Mouse (Mus musculus): ENCODE measurements around the gene Aggf1. TPM values are rescaled to one million over a fixed set of nuclear protein-coding genes. Genes with fewer than 3 reads are reported as not detected.
"Not testable (repeated sequence)": the region's sequence is repeated elsewhere in the genome, so short reads cannot be mapped to it uniquely, and the experiment has no call there.

Aggf1 gene
- total and polyA plus RNA-seq, 2 experiments from 2014 or later: 25.5 to 28.7 TPM

DNA sequence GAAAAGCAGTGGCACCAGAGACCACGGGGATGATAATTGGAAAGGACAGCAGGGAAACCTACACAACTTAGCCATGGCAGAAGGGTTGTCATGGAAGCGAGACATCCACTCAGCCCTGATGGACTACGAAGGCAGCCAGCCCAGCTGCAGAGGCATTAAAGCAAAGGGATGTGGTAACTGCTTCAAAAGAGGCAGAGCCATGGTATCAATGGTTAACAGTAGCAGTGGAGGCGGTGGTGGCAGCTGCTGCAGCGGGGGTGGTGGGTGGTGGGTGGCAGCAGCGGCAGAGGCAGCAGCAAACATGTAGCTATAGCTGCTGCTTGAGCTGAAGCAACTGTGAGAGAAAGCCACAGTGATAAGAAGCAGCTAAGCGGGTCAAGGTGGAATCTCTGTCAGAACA, 18.1 kb upstream of the Aggf1 start:
- H3K9ac ChIP-seq (replicated peaks; ENCODE audit: low read length, poor library complexity, severe bottlenecking): no peak overlapping the region
- H3K4me2 ChIP-seq (ENCODE audit: low read depth, low read length, poor library complexity, severe bottlenecking): no peak overlapping the region
- H3K4me3 ChIP-seq (ENCODE audit: low read depth, low read length): no peak overlapping the region
- H3K27ac ChIP-seq (ENCODE audit: low read depth, low read length): no peak overlapping the region
- H3K9me3 ChIP-seq (ENCODE audit: low read length): no peaks in the 10 kb centered on the region; the same call in 1 of the 2 replicates
- H3K27me3 ChIP-seq (ENCODE audit: insufficient read depth, low read length): no peaks in the 10 kb centered on the region
- H3K36me3 ChIP-seq (ENCODE audit: insufficient read depth, low read length): no peaks in the 10 kb centered on the region
- no peak for DNase-seq (ENCODE audit: low spot score)
- no peak for ATAC-seq (ENCODE audit: low FRiP score)
- no peaks in the 10 kb centered on the region for H3K4me1 ChIP-seq (ENCODE audit: insufficient read depth, low read length)
- WGBS: 85% methylated on average over 7 of the region's 7 CpGs
- no peak for TF ChIP-seq CTCF (IDR thresholded peaks at IDR 0.05)

DNA sequence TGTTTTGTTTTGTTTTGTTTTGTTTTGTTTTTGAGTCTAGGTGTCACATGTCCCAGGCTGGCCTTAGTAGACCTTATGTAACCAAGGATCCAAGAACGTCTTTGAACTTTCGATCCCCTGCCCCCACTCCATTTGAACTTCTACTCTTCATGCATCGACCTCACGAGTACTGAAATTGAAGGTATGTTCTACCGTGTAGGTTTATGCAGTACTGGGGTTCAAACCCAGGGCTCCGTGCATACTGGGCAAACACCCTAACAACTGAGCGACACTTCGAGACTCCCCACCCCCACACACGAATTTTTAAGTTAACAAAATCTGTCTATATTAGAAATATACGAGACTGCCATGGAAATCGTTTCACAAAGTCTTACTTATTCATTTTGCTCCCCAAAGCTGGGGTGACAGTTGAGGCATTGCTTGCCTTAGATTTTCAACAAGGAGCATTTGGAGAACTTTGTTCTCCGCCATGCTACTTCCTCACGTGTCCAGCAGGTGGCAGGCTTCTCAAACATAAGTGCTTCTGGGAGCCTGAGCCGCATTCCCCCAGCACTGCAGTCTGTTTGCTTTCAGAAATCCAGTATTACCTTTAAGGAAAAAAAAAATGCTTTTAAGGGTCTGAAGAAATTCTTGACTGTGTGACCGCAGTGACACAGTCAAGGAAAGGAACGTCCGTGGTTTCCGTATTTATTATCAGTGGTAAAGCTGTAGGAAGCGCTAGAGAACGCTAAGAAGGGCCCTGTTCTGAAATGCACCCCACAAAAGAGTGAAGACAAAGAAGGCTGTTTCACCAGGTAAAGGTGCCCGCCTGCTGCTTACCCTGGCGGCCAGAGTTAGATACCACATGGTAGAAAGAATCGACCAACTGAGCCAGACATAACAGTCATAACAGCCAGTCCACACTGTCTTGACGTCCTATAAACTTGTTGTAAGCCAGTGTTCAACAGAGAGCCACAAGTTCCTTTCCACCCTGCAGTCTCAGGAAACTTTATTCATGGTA, 15.0 kb upstream of the Aggf1 start:
- no peak overlapping the region for H3K27ac ChIP-seq (ENCODE audit: low read depth, low read length)
- WGBS: 35% methylated on average over 24 of the region's 24 CpGs
- no peaks in the 10 kb centered on the region for H3K36me3 ChIP-seq (ENCODE audit: insufficient read depth, low read length)
- H3K27me3 ChIP-seq (ENCODE audit: insufficient read depth, low read length): no peaks in the 10 kb centered on the region
- peak; percentile 87 for TF ChIP-seq CTCF (IDR thresholded peaks at IDR 0.05)
- DNase-seq (ENCODE audit: low spot score): peak; percentile 90
- H3K9ac ChIP-seq (replicated peaks; ENCODE audit: low read length, poor library complexity, severe bottlenecking): no peak overlapping the region
- no peak overlapping the region; the same call in 1 of the 2 replicates for H3K4me2 ChIP-seq (ENCODE audit: low read depth, low read length, poor library complexity, severe bottlenecking)
- no peaks in the 10 kb centered on the region for H3K4me1 ChIP-seq (ENCODE audit: insufficient read depth, low read length)
- ATAC-seq (ENCODE audit: low FRiP score): peak; percentile 68; the same call in 1 of the 2 replicates
- no peaks in the 10 kb centered on the region for H3K9me3 ChIP-seq (ENCODE audit: low read length)
- H3K4me3 ChIP-seq (ENCODE audit: low read depth, low read length): no peak overlapping the region

DNA sequence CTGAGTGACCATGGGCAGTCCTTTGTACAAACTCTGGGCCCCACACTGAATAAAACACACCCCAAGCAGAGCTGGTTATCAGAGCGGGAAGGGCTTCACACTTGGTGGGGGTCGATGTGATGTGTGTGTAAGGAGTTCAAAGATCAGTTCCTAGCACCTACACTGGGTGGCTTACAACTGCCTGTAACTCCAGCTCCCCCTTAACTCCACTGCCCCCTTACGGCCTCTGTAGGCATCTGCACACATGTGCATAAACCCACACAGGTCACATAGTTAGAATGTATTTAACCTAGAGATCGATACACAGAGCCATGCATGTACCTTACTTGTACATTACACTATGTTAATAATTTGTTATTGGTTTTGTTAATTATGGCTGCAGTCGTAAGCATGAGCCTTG, 13.1 kb upstream of the Aggf1 start:
- Histone ChIP-seq H3K27me3 (ENCODE audit: insufficient read depth, low read length) (no peaks in the 10 kb centered on the region), H3K4me2 (ENCODE audit: low read depth, low read length, poor library complexity, severe bottlenecking) (no peak overlapping the region), H3K4me3 (ENCODE audit: low read depth, low read length) (no peak overlapping the region), H3K27ac (ENCODE audit: low read depth, low read length) (no peak overlapping the region), H3K9ac (replicated peaks; ENCODE audit: low read length, poor library complexity, severe bottlenecking) (no peak overlapping the region), H3K9me3 (ENCODE audit: low read length) (no peaks in the 10 kb centered on the region), H3K4me1 (ENCODE audit: insufficient read depth, low read length) (no peaks in the 10 kb centered on the region), H3K36me3 (ENCODE audit: insufficient read depth, low read length) (no peaks in the 10 kb centered on the region)
- WGBS: 86% methylated on average over 5 of the region's 5 CpGs
- no peak for TF ChIP-seq CTCF (IDR thresholded peaks at IDR 0.05)
- DNase-seq (ENCODE audit: low spot score) (no peak), ATAC-seq (ENCODE audit: low FRiP score) (no peak)

DNA sequence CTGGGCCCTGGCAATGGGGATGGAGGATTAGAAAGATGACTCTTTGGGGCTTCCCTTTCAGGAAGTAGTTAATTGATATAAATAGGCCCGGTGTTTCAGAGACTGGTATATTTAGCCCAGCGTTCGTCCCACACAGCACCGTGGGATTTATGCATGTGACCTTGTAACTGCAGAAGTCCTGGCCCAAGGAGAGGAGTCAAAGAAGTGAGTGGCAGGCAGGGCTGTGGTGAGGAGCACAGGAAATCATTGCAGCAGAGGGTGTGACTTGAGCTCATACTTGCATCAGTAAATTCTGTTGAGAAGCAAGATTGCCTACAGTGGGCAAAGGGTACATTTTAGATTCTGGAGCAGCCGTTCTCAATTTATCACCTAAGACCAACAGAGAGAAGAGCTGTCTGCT, 7.3 kb upstream of the Aggf1 start:
- no peak overlapping the region for H3K9ac ChIP-seq (replicated peaks; ENCODE audit: low read length, poor library complexity, severe bottlenecking)
- no peak overlapping the region for H3K27ac ChIP-seq (ENCODE audit: low read depth, low read length)
- H3K4me3 ChIP-seq (ENCODE audit: low read depth, low read length): no peak overlapping the region
- no peaks in the 10 kb centered on the region for H3K27me3 ChIP-seq (ENCODE audit: insufficient read depth, low read length)
- no peak overlapping the region for H3K4me2 ChIP-seq (ENCODE audit: low read depth, low read length, poor library complexity, severe bottlenecking)
- no peaks in the 10 kb centered on the region for H3K4me1 ChIP-seq (ENCODE audit: insufficient read depth, low read length)
- TF ChIP-seq CTCF (IDR thresholded peaks at IDR 0.05): no peak
- 92% methylated on average over 5 of the region's 5 CpGs for WGBS
- no peaks in the 10 kb centered on the region for H3K9me3 ChIP-seq (ENCODE audit: low read length)
- no peak for ATAC-seq (ENCODE audit: low FRiP score)
- no peaks in the 10 kb centered on the region for H3K36me3 ChIP-seq (ENCODE audit: insufficient read depth, low read length)
- no peak for DNase-seq (ENCODE audit: low spot score)

DNA sequence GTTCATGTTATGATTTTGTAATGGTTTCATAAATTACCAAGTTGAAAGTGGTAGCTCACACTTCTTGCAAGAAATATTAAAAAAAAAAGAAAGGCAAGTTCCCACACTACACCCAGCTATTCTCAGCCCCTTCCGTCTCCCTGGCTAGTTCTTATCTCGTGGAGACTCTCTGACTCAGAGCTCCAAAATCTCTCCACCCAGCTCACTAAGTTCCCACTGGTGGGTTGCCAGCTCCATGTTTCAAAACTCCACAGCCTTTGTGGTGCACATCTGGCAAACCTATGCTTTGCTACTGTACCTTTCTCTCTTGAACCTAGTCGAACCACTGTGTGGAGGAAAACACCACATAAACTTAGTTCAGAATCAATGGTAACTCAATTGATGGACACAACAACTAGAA, 3.5 kb upstream of the Aggf1 start:
- Histone ChIP-seq H3K27me3 (ENCODE audit: insufficient read depth, low read length) (no peaks in the 10 kb centered on the region), H3K36me3 (ENCODE audit: insufficient read depth, low read length) (no peaks in the 10 kb centered on the region), H3K9me3 (ENCODE audit: low read length) (no peaks in the 10 kb centered on the region), H3K9ac (replicated peaks; ENCODE audit: low read length, poor library complexity, severe bottlenecking) (no peak overlapping the region), H3K27ac (ENCODE audit: low read depth, low read length) (no peak overlapping the region), H3K4me1 (ENCODE audit: insufficient read depth, low read length) (no peaks in the 10 kb centered on the region), H3K4me3 (ENCODE audit: low read depth, low read length) (no peak overlapping the region), H3K4me2 (ENCODE audit: low read depth, low read length, poor library complexity, severe bottlenecking) (no peak overlapping the region)
- no peak for TF ChIP-seq CTCF (IDR thresholded peaks at IDR 0.05)
- whole genome bisulfite sequencing: 87% methylated on average over 3 of the region's 3 CpGs
- no peak for DNase-seq (ENCODE audit: low spot score)
- ATAC-seq (ENCODE audit: low FRiP score): no peak

DNA sequence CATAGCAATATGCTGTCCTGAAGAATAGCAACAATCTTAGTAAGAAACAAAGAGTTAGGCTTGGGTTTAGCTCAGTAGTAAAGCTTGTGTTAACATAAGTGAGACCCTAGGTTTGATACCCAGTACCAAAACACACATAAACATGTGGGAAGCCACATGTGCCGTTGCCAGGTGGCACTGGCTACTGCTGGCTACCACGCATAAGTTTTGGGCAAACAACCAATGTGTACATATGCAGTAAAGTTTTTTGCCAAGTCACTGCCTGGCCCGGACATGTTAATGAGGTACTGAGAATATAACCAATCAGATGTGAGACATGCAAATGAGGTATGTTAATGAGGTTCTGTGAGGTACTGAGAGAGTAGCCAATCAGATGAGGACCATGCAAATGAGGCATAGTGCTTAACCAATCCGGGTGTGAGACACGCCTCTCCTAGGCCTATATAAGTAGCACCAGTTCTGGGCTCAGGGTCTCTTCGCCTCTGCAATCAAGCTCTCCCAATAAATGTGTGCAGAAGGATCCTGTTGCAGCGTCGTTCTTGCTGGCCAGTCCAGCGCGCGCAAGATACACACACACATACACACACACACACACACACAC, 1.6 kb upstream of the Aggf1 start:
- H3K9me3 ChIP-seq (ENCODE audit: low read length); H3K4me1 ChIP-seq (ENCODE audit: insufficient read depth, low read length); H3K9ac ChIP-seq (replicated peaks; ENCODE audit: low read length, poor library complexity, severe bottlenecking); DNase-seq (ENCODE audit: low spot score); H3K27me3 ChIP-seq (ENCODE audit: insufficient read depth, low read length); H3K36me3 ChIP-seq (ENCODE audit: insufficient read depth, low read length); ATAC-seq (ENCODE audit: low FRiP score); H3K4me2 ChIP-seq (ENCODE audit: low read depth, low read length, poor library complexity, severe bottlenecking); H3K27ac ChIP-seq (ENCODE audit: low read depth, low read length); H3K4me3 ChIP-seq (ENCODE audit: low read depth, low read length): not testable (repeated sequence)
- WGBS: 98% methylated on average over 11 of the region's 11 CpGs

All from midbrain, postnatal 0 days (tissue).